Mouse (Mus musculus) olfactory bulb, adult 2 months (tissue): ENCODE measurements around the gene Fyn.

Experiments
- CTCF ChIP-seq: fragments of 200-500 bp; IDR thresholded peaks from 2 replicates; pipeline ENCODE4 v1.5.1; 2012; ENCODE audit warnings: low read depth, mild to moderate bottlenecking, low read length, moderate library complexity; ENCODE audit not compliant: insufficient read depth
- POLR2A ChIP-seq: fragments of 200-500 bp; IDR thresholded peaks from 2 replicates; pipeline ENCODE4 v1.6.1; 2012; ENCODE audit warnings: mild to moderate bottlenecking, low read depth, low read length, moderate library complexity; ENCODE audit not compliant: insufficient read depth

- no peak for TF ChIP-seq CTCF
- no peak for TF ChIP-seq POLR2A
Measured at GRCm38 (mm10) chr10:39594716-39595115, 226.1 kb downstream of the Fyn start.
